Mouse (Mus musculus): ENCODE results near the gene Mpst. TPM values are rescaled to one million over a fixed set of nuclear protein-coding genes. Genes with fewer than 3 reads are reported as not detected.

Mpst gene
- total and polyA plus RNA-seq, 3 experiments: 38.6 to 86.7 TPM; not detected in 1

DNA sequence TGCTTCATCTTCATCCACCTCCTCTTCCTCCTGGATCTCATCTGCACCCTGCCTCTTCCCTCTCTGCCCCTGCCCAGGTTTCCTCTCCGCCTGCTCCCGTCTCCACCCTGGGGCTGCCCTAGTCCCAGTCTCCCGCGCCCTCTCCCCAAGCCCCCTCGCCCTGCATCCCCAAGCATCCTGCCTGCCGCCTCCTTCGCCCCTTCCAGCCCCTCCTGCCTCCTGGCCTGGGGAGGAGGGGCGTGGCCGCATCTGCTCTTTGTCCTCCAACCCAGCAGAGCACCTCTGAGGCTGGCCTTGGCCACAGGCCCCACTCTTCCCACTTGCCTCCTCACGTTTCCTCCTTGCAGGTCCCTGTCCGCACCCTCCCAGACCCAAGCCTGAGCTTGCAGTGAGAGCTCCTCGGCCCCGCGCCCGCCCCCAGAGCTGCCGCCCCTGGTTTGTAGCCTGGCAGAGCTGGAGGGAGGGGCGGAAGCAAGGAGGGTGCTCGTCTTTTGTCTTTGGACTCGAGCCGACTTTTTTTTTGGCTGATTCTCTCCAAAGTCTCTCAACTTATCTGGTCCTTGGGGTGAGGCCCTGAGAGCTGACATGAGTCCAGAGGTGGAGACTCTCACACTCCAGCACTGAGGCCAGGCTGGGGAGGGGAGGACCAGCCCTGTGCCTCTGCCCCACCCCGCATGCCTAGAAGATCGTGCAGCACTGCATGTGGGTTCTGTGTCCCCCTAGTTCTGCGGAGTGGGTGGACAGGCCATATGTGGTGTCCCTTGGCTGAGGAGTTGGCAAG lies 31.2 kb downstream of the Mpst start (continued):
- TF ChIP-seq NELFE (IDR thresholded peaks at IDR 0.05; ENCODE audit: low read depth, low read length) (no peak), CTCF (IDR thresholded peaks at IDR 0.05 in 2 of 3, conservative IDR thresholded peaks at IDR 0.05 in 1 of 3; ENCODE audit: control insufficient read depth in 1 of 3, insufficient read depth in 1 of 3, low read depth in 2 of 3, low read length in 3 of 3, poor library complexity in 1 of 3, severe bottlenecking in 1 of 3) (no peak), MAFK (IDR thresholded peaks at IDR 0.05; ENCODE audit: borderline replicate concordance, low read depth, low read length) (no peak), MXI1 (IDR thresholded peaks at IDR 0.05; ENCODE audit: low read depth, low read length) (no peak), BHLHE40 (IDR thresholded peaks at IDR 0.05; ENCODE audit: borderline replicate concordance, low read depth, low read length) (no peak), NRF1 (IDR thresholded peaks at IDR 0.05; ENCODE audit: insufficient read depth, low read depth, low read length, poor library complexity, severe bottlenecking) (no peak), E2F4 (IDR thresholded peaks at IDR 0.05; ENCODE audit: borderline replicate concordance, low read depth, low read length) (no peak), KAT2A (conservative IDR thresholded peaks at IDR 0.05; ENCODE audit: low read depth, low read length) (no peak), TBP (IDR thresholded peaks at IDR 0.05; ENCODE audit: low read depth, low read length) (no peak), TCF12 (IDR thresholded peaks at IDR 0.05; ENCODE audit: low read depth, low read length) (no peak), CHD1 (IDR thresholded peaks at IDR 0.05; ENCODE audit: low read depth, low read length) (no peak), MYB (IDR thresholded peaks at IDR 0.05; ENCODE audit: low read depth, low read length) (no peak), ELF1 (IDR thresholded peaks at IDR 0.05; ENCODE audit: low read depth, low read length) (0 out of 2 replicates have a peak, but pooled peaks have one; percentile 38), MYC (IDR thresholded peaks at IDR 0.05; ENCODE audit: low read depth, low read length) (no peak)

DNA sequence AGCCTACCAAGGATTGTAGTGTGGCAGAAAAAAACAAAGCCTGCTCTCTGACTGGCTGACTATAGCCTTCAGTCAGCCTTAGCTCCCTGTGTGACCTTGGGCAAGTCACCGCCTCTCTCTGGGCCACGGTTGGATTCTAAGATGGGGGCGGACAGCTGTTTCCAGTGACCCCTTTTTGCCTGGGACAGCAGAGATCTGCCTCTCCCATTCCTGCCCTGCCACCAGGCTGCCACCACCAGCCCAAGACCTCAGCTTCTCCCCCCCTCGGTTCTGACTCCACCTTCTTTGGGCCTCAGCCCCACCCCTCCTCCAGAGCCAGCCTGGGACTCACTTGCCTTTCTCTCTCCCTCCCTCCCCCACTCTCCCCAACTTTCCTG lies 31.8 kb downstream of the Mpst start:
- TF ChIP-seq POLR2A (IDR thresholded peaks at IDR 0.05; ENCODE audit: control insufficient read depth in 1 of 2, insufficient read depth in 1 of 2, low read depth in 1 of 2, low read length in 2 of 2, poor library complexity in 1 of 2): no peak
- no peak for TF ChIP-seq USF2 (IDR thresholded peaks at IDR 0.05; ENCODE audit: borderline replicate concordance in 1 of 2, insufficient read depth in 1 of 2, low read depth in 1 of 2, low read length in 2 of 2)
- no peak for TF ChIP-seq POLR2AphosphoS5 (IDR thresholded peaks at IDR 0.05; ENCODE audit: borderline replicate concordance, low read depth, low read length)
- no peak for TF ChIP-seq MAZ (IDR thresholded peaks at IDR 0.05; ENCODE audit: low read depth, low read length)
- no peak for TF ChIP-seq MEF2A (IDR thresholded peaks at IDR 0.05; ENCODE audit: extremely low read depth, insufficient replicate concordance, low read depth, low read length, poor library complexity, severe bottlenecking)
- TF ChIP-seq CHD1 (IDR thresholded peaks at IDR 0.05; ENCODE audit: low read depth, low read length): no peak
- no peak for TF ChIP-seq MXI1 (IDR thresholded peaks at IDR 0.05; ENCODE audit: low read depth, low read length)
- no peak for TF ChIP-seq TCF12 (IDR thresholded peaks at IDR 0.05; ENCODE audit: low read depth, low read length)
- no peak for TF ChIP-seq UBTF (IDR thresholded peaks at IDR 0.05; ENCODE audit: borderline replicate concordance, insufficient read depth, low read depth, low read length)
- no peak for TF ChIP-seq NRF1 (IDR thresholded peaks at IDR 0.05; ENCODE audit: insufficient read depth, low read depth, low read length, poor library complexity, severe bottlenecking)
- no peak for TF ChIP-seq ZMIZ1 (IDR thresholded peaks at IDR 0.05; ENCODE audit: low read depth, low read length)
- TF ChIP-seq ELF1 (IDR thresholded peaks at IDR 0.05; ENCODE audit: low read depth, low read length): no peak
- TF ChIP-seq JUND (IDR thresholded peaks at IDR 0.05; ENCODE audit: low read depth, low read length): no peak
- TF ChIP-seq CHD2 (IDR thresholded peaks at IDR 0.05; ENCODE audit: low read length): no peak
- no peak for TF ChIP-seq HCFC1 (IDR thresholded peaks at IDR 0.05; ENCODE audit: low read depth, low read length)
- TF ChIP-seq ZNF384 (IDR thresholded peaks at IDR 0.05; ENCODE audit: low read depth, low read length): no peak
- TF ChIP-seq ZKSCAN1 (IDR thresholded peaks at IDR 0.05; ENCODE audit: low read depth, low read length): no peak
- no peak for TF ChIP-seq ZC3H11A (IDR thresholded peaks at IDR 0.05; ENCODE audit: low read depth, low read length)
- TF ChIP-seq MAFK (IDR thresholded peaks at IDR 0.05; ENCODE audit: borderline replicate concordance, low read depth, low read length): no peak
- Histone ChIP-seq H3K4me1 (ENCODE audit: control insufficient read depth in 1 of 2, insufficient read depth in 2 of 2, low read length in 2 of 2) (peaks cover 13 to 21% of the 10 kb centered on the region in 2 experiments), H3K27me3 (ENCODE audit: control insufficient read depth in 1 of 2, insufficient read depth in 2 of 2, low read length in 2 of 2) (no peaks in the 10 kb centered on the region)

More for the DNA sequence above, 31.8 kb downstream of the Mpst start:
- Histone ChIP-seq H3K36me3 (ENCODE audit: control insufficient read depth in 1 of 2, insufficient read depth in 2 of 2, low read length in 2 of 2) (peaks cover 0 to 7% of the 10 kb centered on the region in 2 experiments; a peak in 2 of 4 replicates), H3K27ac (ENCODE audit: control insufficient read depth, low read depth, low read length) (peak overlapping the region; percentile 60), H3K9me3 (replicated peaks; ENCODE audit: insufficient read depth, low read length) (no peaks in the 10 kb centered on the region), H3K9ac (ENCODE audit: control insufficient read depth, low read depth, low read length, poor library complexity, severe bottlenecking) (peak overlapping the region; percentile 26), H3K4me3 (ENCODE audit: control insufficient read depth in 1 of 2, insufficient read depth in 1 of 2, low read depth in 2 of 2, low read length in 2 of 2) (peak overlapping the region; percentile 41 to 48; a peak in 3 of 4 replicates), H3K79me2 (ENCODE audit: control insufficient read depth, insufficient read depth, low read length, poor library complexity) (no peaks in the 10 kb centered on the region)
- no peak for DNase-seq (ENCODE audit: low read depth, low spot score)
